In the genomic region with DNA sequence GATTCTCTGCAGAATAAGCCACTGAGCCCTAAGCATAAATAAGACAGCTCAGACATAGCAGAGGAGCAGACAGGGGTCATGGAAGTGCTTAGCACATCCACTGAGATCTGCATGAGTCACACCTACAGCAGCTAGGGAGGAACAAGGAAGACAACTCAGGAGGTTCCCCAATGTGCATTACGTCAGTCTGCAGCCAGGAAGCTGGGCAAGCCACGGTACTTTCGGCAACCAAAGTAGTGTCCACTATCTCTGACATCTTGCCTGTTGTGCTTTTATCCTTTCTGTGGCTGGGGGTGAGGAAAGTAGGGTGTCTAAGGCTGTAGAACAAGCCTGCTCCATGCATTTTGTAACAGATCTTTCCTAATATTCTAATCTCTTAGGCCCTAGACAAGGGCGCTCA, we compare ENCODE assay signal across 12 mouse cellular contexts. TPM values are rescaled to one million over a fixed set of nuclear protein-coding genes. Genes with fewer than 3 reads are reported as not detected.
DNase-seq lines count a peak whose midpoint lies in the region; ATAC-seq lines count a peak whose summit lies in the region.
"Had no signal": no experiment of that assay in that cellular context is flagged by ENCODE, and none has a peak within 500 bp of the region (broad histone marks: within the 10 kb centered on the region; RNA-seq: fewer than 3 reads in every experiment).

No protein-coding gene starts in this region.

- peak; percentile 22 for DNase-seq in adrenal gland, postnatal 14 days
- no peak for DNase-seq in adrenal gland, postnatal 10 days
- DNase-seq in 416B (ENCODE audit: low read depth), result peak; percentile 82
- no peak for DNase-seq in retina, embryonic 14.5 days (ENCODE audit: low spot score)
- DNase-seq in layer of hippocampus, postnatal 14 days (ENCODE audit: low spot score in 2 of 2), result no peak
- DNase-seq: B cell, adult 2 months; cerebellum, postnatal 10 days; forebrain, postnatal 0 days; heart, postnatal 14 days had no signal

- peak; percentile 84 for ATAC-seq in common myeloid progenitor, adult 5-6 weeks (replicated peaks; ENCODE audit: low read depth, poor library complexity, severe bottlenecking)
- ATAC-seq in megakaryocyte, adult 5-6 weeks (ENCODE audit: poor library complexity, severe bottlenecking), result peak; percentile 95
- no peak for ATAC-seq in inflammation-experienced regulatory T-cells, adult 6 months
- ATAC-seq: forebrain, postnatal 0 days had no signal

RNA-seq across cellular contexts. Expression of a gene that starts 27.6 kb away (rescaled TPM):
- 26.6 and 29.7 TPM in 2 replicates for total RNA-seq in adrenal gland, postnatal 14 days (2021)
- total RNA-seq in adrenal gland, postnatal 10 days (2021), result 10 to 100 TPM; 22.8 to 26.1 TPM
- total RNA-seq in common myeloid progenitor, adult 5-6 weeks (2017), result 1.7 and 2.1 TPM in 2 replicates
- 0.47 and 1.4 TPM in 2 replicates for total RNA-seq in megakaryocyte, adult 5-6 weeks (2015)
- total RNA-seq in megakaryocyte, adult 5-6 weeks (2017), result 0.41 and 0.81 TPM in 2 replicates
- polyA plus RNA-seq in inflammation-experienced regulatory T-cells, adult 6 months (2017; shearing (Covaris generic)), result 1 to 10 TPM in 1 of 3 experiments, under 1 TPM in 2; 0.75 to 1.0 (median 0.88) TPM
- 10 to 100 TPM; 21.5 to 43.3 TPM for total RNA-seq in layer of hippocampus, postnatal 14 days (2021)

Comparison
In these comparisons a context has a peak if more than half of its experiments do, and no peak if none do; other contexts are left out.
1. DNase-seq: peak in adrenal gland, postnatal 14 days (single experiment) and 416B (single experiment); none in adrenal gland, postnatal 10 days (single experiment), retina, embryonic 14.5 days (single experiment) and layer of hippocampus, postnatal 14 days (0 of 2).